Mouse (Mus musculus) urinary bladder, adult 2 months (tissue): Measurements from ENCODE around the gene I830077J02Rik. TPM values are rescaled to one million over a fixed set of nuclear protein-coding genes. Genes with fewer than 3 reads are reported as not detected.
"Not testable (repeated sequence)": the region's sequence is repeated elsewhere in the genome, so short reads cannot be mapped to it uniquely, and the experiment has no call there.

Experiments used
- DNase-seq: peaks from one replicate; pipeline ENCODE4 v3.0.0; 2022; ENCODE audit warnings: low spot score
- polyA plus RNA-seq: library from polyadenylated mRNA; depleted of rRNA; stranded (reverse); fragments of >200 nt; gene quantifications from 2 replicates; pipeline ENCODE4 v1.2.3, GENCODE M21; 2012; rRNA removed

I830077J02Rik gene
- polyA plus RNA-seq = 0.58 and 0.78 TPM in 2 replicates

DNA sequence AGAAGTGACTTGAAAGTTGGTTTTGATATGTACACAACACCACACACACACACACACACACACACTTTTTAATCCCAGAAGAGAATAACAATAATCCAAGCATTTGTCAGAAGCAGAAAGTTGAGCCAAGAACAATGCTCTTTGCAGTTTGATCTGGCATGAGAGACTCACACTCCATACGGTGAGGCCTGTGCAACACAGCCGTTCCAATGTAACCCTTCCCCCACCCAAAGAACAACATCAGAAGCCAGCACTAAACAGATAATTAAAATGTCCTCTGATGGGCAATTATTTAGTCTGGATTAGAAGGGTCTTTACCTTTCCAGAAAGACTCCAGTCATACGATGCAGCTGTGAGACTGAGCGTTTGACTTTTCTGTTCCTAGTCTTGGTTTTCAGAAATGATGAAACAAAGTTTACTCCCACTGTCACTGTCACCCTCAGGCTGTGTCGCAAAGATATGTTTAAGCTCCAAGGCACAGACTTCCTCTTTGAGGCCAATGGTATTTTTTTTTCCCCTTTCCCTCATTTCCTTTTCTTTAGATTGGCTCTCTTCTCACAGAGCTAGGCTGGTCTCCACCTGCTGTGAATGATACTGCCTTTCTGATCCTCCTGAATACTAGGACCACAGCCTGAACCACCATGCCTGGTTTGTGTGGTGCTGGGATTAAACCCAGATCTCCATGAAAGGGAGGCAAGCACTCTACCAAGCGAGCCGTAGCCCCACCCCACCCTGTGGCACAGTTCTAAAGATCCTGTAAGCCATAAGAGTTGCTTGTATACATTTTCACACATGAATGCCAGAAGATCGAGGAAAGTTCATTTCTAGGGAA, at the start of gene I830077J02Rik:
Gene I830077J02Rik, minus strand, starts transcription at position 425 of the 832 bp plus-strand sequence.
- no peak for DNase-seq

DNA sequence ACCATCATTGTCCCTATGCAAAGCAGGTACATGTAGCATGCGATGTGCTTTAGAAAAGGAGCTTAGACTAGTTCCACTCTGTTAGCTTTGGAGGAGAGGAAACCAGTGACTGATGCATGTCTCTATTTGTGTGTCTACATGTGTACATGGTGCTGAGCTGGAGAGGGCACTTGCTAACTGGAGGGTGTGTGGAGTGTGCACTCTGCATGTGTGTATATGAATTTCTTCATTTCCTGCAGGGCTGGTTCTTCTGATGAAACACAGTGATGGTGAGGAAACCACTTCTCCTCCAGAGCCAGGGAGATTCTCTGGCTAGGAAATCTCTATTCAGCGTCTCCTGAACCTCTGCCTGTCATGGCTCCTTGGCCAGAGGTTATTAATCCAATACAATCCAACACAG, 41.7 kb upstream of the I830077J02Rik start:
- no peak for DNase-seq

DNA sequence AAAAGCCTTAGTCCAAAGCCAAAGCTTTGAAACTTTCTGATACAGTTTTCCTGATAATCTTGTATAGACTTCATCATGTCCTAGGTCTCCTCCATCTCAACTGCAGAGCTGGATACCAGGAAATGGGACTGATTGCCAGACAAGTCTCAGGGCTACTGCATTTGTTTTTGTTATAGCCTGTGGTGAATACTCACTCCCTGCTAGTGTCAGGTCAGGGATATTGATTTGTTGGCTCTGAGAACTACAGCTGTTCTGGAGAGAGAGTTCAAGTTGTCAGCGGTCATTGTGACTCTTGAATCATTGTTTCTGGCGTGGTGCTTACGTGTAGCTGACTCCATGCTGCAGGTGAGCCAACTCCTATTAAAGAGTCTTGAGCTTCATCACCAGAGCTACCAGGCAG, 40.9 kb upstream of the I830077J02Rik start, which contains the start of gene Ovgp1:
Gene Ovgp1, plus strand, starts transcription at position 301 of the 400 bp plus-strand sequence.
- no peak for DNase-seq

DNA sequence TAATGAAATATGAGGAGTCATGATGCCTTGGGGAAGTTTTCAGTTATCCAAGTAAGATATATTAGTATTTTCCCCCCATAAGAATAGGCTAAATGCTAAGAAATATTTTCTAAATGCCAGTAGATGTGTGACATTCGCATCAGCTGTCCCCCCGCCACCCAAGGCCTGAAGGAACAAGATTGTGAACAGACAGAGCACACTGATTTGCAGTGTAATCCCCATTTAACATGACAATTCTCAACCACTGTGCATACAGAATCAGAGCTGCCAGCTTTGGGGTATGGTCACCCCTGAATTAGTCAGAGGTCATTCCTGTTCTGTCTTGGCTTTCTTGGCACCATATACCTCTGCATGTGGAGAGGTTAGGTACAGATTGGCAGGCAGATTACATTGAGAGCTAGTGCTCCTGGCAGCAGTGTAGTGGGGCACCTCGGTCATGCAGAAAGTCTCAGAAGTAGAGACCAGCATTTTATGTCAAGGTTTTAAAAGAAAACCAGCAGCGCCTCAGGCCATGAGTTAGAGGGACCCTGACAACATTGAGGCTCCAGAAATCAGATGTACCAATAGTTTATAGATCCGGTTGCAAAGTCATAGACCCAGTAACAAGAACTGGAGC, 39.5 kb upstream of the I830077J02Rik start:
- DNase-seq = no peak

DNA sequence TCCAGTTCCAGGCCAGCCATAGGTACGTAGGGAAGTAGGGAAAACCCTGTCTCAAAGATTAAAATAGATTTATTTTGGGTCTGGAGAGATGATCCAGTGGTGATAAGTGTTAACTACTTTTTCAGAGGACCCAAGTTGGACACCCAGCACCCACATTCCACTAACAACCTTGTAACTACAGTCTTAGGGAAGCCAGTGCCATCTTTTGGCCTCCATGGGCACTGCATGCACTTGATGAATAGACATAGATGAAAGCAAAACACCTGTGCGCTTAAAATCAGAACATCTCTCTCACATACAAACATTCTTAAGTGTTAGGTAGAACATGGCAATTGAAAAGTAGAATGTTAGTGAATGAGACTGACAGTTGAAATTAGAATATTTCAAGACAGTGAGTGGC, 28.2 kb upstream of the I830077J02Rik start:
- no peak for DNase-seq

DNA sequence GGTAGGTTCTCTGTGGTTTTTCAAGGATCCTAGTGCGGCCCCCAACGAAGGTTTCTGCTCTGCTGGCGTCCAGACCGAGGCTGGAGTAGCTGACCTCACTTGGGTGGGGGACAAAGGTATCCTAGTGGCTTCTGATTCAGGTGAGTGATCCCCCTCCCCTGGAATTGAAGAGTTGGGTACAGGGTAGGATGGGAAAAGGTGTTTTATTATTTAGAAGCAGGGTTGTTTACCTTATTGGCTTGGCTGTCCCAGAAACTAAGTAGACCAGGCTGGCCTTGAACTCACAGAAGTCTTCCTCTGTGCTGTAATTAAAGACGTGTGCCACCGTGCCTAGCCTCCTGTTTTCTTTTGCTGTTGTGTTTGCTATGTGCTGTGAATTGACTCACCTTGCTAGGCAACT, 27.5 kb upstream of the I830077J02Rik start, which contains the start of gene Atp5f1:
Gene Atp5f1, minus strand, starts transcription at position 101 of the 400 bp plus-strand sequence.
- no peak for DNase-seq

DNA sequence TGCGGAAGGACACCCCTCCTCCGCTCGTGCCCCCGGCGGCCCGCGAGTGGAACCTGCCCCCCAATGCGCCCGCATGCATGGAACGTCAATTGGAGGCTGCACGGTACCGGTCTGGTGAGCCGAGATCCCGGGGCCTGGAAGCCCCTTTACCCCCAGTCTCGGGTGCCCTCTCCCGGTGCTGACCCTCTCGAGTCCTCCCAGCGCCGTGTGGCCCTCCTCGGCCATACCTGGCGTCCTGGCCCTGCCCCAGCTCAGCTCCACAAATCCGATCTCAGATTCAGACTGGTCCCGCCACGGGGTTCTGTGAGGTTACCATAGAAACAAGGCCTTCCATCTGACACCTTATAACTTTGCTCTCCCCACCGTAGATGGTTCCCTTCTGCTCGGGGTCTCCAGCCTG, 27.1 kb upstream of the I830077J02Rik start:
- DNase-seq = no peak

DNA sequence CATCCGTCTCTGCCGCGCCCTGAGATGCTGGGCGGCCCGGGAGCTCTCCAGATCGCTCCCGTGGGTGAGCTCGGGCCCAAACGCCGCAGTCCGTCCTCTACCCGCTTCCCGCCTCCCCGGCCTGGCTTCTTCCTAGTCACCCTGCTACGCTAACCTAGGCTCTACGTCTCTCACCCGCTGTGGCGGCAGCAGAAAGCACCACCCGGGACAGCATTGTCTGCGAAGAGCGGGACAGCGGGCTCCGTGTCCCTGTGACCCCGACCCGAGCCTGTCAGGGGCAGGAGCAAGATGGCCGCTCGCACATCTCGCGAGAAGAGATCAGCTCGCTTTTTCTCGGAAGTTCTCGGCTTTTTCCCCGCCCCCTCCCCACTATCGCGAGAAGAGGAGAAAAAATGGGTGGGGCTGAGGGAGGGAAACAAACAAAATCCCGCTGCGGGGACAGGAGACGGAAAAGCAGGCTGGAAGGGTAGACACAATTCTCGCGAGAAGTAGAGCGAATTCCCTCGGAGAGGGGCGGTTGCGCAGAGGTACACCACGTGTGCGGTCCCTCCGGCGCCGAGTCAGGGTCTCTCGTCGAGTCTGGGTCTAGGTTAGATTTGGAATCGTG, 26.6 kb upstream of the I830077J02Rik start, which contains the start of gene Wdr77:
Gene Wdr77, plus strand, starts transcription at position 396 of the 607 bp plus-strand sequence.
- peak; percentile 91 for DNase-seq

DNA sequence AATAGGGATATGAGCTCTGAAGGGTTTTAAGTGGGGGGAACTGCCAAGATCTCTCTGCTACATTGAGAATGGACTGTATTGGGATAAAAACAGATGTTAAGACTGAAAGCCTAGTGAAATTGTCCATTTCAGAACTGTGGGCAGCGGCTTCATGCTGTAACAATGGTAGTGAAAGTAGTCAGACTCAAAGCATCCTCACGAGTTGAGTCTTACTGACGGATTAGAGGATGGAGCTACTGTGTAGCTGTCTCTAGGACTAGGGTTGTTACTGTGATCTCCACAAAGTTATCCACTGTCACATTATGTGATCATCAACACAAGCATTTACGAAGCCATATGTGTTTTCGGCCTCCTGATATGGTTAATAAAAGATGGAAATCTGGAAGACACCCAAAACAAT, 25.7 kb upstream of the I830077J02Rik start:
- DNase-seq = no peak

DNA sequence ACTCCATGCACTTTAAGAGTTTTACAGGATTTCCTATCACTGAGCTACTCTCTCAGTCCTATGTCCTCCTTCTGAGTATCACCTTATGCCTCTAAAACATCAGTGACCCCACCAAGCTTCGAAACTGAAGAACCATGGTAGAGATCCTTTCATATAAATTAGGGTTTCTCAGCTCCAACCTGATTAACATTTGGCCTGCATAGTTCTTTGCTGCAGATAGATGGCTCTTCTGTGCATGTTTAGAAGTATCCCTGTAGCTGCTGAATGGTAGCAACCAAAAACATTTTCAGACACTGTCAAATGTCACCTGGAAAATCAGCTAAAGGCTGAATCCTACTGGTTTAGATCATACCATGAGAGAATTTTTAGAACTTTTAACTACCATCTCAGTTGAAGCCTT, 24.8 kb upstream of the I830077J02Rik start:
- no peak for DNase-seq

DNA sequence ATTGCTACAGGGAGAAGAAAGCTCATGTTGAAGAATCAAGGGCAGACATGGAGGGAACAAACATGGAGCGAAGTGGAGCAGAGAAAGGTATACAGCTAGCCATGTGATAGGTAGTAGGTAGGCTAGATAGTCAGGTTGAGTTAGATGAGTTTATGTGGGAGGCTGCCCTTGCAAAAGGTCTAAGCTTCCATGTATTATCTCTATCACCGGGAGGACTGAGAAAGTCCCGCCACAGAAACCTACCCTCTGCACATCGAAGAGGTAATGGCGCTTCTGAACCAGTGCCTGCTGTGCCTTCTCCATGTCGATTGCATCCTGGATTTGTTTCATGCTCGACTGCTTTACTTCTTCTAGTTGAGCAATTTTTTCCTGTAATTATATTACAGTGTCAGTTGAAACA, 18.9 kb upstream of the I830077J02Rik start:
- DNase-seq = no peak

DNA sequence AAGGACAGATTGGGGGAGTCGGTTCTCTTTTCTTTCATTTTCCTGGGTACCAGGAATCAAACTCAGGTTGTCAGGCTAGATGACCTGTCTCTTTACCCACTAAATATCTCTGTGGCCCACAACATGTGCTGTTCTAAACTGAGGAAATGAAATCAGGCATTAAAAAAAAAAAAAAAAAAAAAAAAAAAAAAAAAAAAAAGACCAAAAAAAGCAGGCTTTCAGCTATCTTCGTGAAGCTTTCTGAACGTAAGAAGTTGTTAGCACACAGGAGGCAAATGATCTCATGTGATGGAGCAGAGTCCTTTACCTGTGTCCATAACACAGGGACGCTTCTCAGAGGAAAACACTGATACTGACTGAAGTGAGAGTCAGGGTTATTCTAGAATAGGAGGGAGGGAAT, 3.6 kb upstream of the I830077J02Rik start:
- DNase-seq = no peak

DNA sequence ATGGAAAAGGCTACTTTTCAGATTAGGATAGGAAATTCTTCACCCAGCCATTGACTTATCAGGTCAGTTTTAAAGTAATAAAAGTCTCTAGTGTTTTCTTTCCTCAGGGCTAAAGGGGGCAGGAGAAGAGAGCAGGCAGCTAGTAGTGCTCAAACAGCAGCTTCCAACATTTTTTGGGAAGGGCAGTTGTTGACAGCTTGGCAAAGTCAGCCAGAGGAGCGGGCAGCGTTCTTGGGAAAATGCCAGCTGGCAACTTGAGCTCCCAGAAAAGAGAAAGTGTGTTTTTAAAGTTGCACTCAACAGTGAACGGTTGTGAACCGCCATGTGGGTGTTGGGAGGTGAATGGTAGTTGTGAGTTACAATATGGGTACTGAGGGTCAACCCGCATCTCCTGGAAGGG, 2.6 kb upstream of the I830077J02Rik start:
- no peak for DNase-seq

DNA sequence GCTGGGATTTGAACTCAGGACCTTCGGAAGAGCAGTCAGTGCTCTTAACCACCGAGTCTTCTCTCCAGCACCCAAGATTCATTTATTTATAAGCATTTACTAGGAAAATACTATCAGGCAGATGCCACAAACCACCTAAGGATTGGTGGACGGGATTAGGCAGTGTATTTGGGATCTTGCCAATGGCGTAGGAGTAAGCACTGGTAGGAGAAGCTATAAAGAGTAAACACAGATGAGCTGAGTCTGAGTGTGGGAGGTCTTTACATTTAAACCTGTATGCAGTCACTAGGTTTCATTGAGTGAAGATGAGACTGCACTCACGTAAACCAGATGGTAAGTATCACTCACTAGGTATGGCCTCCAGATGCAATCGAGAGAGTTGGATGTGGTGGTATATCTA, 1.5 kb upstream of the I830077J02Rik start:
- no peak for DNase-seq

DNA sequence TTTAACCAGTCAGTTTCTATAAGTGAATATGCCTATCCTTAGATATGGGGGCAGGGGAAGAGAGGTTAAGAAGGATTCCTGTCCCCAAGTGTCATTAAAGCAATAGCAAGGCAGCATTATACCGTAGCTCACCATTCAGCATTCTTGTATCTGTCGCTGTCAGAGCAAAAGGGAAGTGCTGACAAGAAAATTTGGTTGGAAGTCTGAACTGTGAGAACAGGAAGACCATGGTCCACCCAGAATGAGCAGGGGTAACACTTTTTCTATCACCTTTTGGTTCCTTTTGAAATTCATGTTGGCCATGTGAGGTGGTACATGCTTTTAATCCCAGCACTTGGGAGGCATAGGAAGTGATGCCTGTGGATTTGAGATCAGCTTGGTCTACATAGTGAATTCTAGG, 1.4 kb downstream of the I830077J02Rik start:
- no peak for DNase-seq

DNA sequence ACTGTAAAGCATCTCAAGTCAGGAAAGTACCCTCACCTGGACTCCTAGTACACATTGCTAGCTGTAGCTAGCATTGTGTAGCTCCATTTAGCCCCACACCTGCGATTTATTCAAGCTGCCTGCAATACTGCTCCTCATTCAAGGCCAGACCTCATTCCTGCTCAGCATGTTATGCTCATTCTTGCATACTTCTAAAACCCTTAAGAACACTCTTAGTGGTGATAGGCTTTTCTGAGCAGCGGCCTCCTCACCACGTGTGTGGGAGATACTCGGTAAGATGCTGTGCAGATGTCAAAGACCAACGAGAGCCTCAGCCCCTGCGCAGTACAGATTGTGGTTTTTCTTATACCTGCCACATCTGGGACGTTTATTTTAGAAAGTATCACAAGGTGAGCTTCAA, 2.6 kb downstream of the I830077J02Rik start:
- no peak for DNase-seq

DNA sequence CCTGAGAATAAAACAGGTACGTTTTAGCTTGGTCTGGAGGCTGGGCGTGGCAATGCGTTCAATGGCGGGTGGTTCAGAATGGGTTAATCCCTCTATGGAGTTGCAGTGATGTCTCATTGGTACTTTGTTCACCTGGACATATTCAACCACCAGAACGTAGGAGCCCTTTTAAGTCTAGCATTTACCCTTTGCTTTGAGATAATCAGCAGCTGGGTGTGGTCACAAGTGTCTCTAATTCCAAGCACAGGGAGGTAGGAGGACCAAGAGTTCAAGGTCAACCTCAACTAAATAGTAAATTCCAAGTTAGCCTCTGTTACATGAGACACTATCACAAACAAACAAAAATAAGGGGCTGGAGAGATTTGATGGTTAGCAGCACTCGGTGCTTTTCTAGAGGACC, 3.7 kb downstream of the I830077J02Rik start:
- DNase-seq = no peak

DNA sequence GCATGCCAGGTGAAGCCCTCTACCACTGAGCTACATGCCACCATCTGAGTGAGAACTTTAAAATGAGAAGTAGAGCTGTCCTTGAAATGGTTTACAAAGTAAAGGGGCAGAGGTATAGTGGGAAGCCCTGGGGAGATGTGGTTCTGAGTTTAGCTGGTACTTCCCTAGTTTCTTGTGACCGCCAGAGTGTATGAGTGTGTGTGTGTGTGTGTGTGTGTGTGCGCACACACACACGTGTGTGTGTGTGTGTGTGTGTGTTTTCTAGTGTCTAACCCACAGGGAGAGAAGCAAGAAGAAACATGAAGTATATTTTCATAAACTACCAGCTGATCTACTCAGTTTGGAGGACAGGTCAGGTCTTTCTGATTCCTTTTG, 4.3 kb downstream of the I830077J02Rik start:
- DNase-seq = no peak

DNA sequence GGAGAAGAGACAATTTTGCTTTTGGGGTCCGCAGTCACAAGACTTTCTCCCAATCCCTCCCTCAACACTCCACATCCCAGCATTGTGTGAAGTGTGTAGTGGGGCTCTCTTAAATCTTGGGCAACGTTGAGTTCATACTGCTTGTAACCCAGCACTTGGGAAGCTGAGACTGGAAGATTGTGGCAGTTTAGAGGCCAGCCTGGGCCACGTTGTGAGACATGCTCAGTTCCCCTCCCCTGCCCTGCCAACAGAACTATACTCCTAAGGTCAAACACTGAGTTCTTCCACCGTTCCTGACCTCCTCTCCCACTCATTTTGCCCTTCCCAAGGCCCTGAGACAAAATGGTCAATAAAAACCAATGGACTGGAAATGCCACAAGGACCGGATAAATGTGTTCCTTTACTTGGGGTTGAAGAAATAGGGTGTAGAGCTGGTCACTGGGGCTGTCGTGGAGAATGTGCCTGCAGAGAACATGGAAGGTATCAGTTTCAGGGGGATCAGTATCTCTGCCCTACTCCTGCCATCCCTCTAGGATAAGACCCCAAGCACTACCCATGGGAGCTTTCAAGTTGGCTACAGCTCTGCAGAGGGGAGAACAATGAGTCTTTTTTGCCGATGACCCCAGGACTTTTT, 4.8 kb downstream of the I830077J02Rik start:
- no peak for DNase-seq

DNA sequence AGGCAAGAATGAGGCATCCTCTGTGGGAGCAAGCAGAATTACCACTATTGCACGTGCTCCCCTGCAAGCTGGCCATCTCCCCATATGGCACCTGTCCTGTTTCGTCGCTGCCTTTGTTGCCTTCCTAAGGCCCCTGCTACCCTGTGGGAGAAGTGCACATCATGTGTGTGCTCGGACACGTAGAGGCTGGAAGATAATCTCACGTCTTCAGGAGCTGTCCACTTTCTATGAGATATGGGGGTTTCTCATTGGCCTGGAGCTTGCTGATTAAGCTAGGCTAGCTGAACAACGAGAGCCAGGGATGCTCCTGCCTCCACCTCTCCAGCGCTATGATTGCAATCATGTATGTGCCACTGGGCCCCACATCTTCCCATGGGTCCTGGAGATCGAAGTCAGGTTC, 7.8 kb downstream of the I830077J02Rik start:
- DNase-seq = no peak

DNA sequence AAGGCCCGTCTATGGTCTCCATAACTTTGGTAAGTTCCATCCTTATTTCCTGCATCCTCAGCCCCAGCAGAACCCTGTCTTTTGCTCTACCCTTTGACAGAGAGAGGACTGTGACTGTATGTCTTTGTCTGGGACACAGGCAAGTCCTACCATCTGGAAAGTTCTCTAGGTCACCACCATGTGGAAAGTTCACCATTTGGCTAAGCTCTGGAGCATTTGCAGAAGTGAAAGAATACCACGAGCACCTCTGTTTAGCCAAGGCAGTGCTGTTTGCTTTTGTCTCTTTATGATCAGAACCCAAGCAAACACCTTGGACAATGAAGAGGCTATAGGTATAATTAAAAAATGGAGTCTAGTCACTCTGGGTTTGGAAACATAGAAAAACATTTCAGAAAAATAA, 10.5 kb downstream of the I830077J02Rik start:
- DNase-seq = no peak

DNA sequence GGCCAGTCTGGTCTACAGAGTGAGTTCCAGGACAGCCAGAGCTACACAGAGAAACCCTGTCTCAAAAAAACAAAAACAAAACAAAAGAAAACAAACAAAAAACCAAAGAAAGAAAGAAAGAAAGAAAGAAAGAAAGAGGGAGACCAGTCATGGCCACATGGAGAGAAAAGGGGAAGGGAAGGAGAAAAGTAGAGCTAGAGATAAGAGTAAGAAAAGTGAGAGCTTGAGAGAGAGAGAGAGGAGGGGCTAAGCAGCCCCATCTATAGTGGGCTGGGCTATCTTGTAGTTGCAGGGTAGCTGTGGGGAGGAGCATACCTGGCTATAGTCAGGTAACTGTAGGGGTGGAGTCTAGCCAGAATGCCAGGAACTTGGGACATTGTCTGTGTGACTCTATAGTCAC, 11.7 kb downstream of the I830077J02Rik start:
- DNase-seq = not testable (repeated sequence)
